27 mouse cellular contexts compared by ENCODE assay signal in the genomic region with DNA sequence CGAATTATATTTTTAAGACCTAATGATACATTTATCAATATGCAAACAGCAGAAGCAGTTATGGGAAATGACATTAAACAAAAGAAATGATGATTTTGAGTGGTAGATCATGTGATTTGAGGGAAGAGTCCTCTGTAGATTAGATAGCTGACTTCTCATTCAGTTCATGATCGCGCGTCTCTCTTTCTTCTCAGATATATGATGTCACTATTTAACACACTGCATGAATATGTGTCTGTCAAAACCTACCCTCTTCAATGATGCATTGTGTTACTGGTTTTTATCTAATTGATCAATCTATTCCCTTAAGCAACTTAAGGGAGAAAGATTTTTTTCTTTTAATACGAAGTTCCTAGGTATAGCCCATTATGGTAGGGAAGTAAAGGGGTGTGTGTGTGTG.
"Had no signal": no experiment of that assay in that cellular context is flagged by ENCODE, and none has a peak within 500 bp of the region (broad histone marks: within the 10 kb centered on the region; RNA-seq: fewer than 3 reads in every experiment).

No protein-coding gene starts in this region.

- H3K9ac ChIP-seq: embryonic facial prominence, embryonic 12.5 days; embryonic facial prominence, embryonic 13.5 days; embryonic facial prominence, embryonic 15.5 days; forebrain, embryonic 12.5 days; forebrain, embryonic 13.5 days had no signal

- H3K4me3 ChIP-seq: embryonic facial prominence, embryonic 10.5 days; embryonic facial prominence, embryonic 12.5 days; embryonic facial prominence, embryonic 13.5 days; embryonic facial prominence, embryonic 15.5 days; erythroblast, embryonic 14.5 days; forebrain, embryonic 12.5 days; forebrain, embryonic 13.5 days; gastrocnemius, adult 2 months; heart, adult 2 months; heart, embryonic 10.5 days had no signal

- H3K9me3 ChIP-seq: embryonic facial prominence, embryonic 10.5 days; embryonic facial prominence, embryonic 12.5 days; embryonic facial prominence, embryonic 13.5 days; embryonic facial prominence, embryonic 15.5 days; forebrain, embryonic 12.5 days; forebrain, embryonic 13.5 days; heart, embryonic 10.5 days had no signal

- H3K27me3 ChIP-seq: embryonic facial prominence, embryonic 12.5 days; embryonic facial prominence, embryonic 13.5 days; embryonic facial prominence, embryonic 15.5 days; forebrain, embryonic 12.5 days; forebrain, embryonic 13.5 days had no signal

- ATAC-seq: forebrain, embryonic 13.5 days; forebrain, embryonic 14.5 days had no signal

- DNase-seq: cerebellum, adult 2 months; cerebellum, adult 8-10 months; cerebellum, adult 9-10 months; cerebellum, adult 9-11 months; cerebellum, postnatal 10 days; cerebellum, postnatal 14 days; cerebellum, postnatal 25 days; cerebellum, postnatal 36 days; embryo, embryonic 11 days; gastrocnemius, adult 2 months; gastrocnemius, postnatal 10 days; gastrocnemius, postnatal 14 days; gastrocnemius, postnatal 25 days; gastrocnemius, postnatal 36 days; heart, adult 11 months; heart, adult 18-20 months; heart, adult 2 months had no signal

- H3K36me3 ChIP-seq: embryonic facial prominence, embryonic 10.5 days; embryonic facial prominence, embryonic 12.5 days; embryonic facial prominence, embryonic 13.5 days; embryonic facial prominence, embryonic 15.5 days; forebrain, embryonic 12.5 days; heart, embryonic 10.5 days had no signal

- H3K4me1 ChIP-seq: embryonic facial prominence, embryonic 12.5 days; embryonic facial prominence, embryonic 13.5 days; embryonic facial prominence, embryonic 15.5 days; forebrain, embryonic 12.5 days; forebrain, embryonic 13.5 days; heart, embryonic 10.5 days had no signal

- H3K4me2 ChIP-seq: embryonic facial prominence, embryonic 12.5 days; embryonic facial prominence, embryonic 13.5 days; embryonic facial prominence, embryonic 15.5 days; forebrain, embryonic 12.5 days; forebrain, embryonic 13.5 days; heart, embryonic 11.5 days had no signal

- H3K27ac ChIP-seq: embryonic facial prominence, embryonic 10.5 days; embryonic facial prominence, embryonic 12.5 days; embryonic facial prominence, embryonic 13.5 days; embryonic facial prominence, embryonic 15.5 days; forebrain, embryonic 12.5 days; forebrain, embryonic 13.5 days; gastrocnemius, adult 2 months; heart, adult 2 months; heart, embryonic 10.5 days had no signal
